Mouse (Mus musculus): ENCODE data around the gene Spryd4. TPM values are rescaled to one million over a fixed set of nuclear protein-coding genes. Genes with fewer than 3 reads are reported as not detected.

Spryd4 gene
- polyA plus RNA-seq, 1 experiment, result 9.4 TPM

- H3K4me3 ChIP-seq (ENCODE audit: low read depth, low read length), result no peak overlapping the region
- WGBS, result 71% methylated on average over 5 of the region's 5 CpGs
- H3K27me3 ChIP-seq (ENCODE audit: control insufficient read depth, insufficient read depth, low read length), result no peaks in the 10 kb centered on the region
- H3K27ac ChIP-seq (ENCODE audit: insufficient read depth, low read depth, low read length), result no peak overlapping the region
- 0 out of 2 replicates have a peak, but pooled peaks cover 2% of the 10 kb centered on the region for H3K4me1 ChIP-seq (ENCODE audit: control insufficient read depth, insufficient read depth, insufficient read length, low read length)
- TF ChIP-seq POLR2A (IDR thresholded peaks at IDR 0.05; ENCODE audit: low read depth, low read length) (no peak), CTCF (IDR thresholded peaks at IDR 0.05; ENCODE audit: extremely low read depth, insufficient read length, insufficient replicate concordance, low read depth, low read length) (no peak)
- H3K36me3 ChIP-seq (ENCODE audit: control insufficient read depth, insufficient read depth, low read length), result no peaks in the 10 kb centered on the region
Observed at GRCm38 (mm10) chr10:128187181-128187605, 24.4 kb downstream of the Spryd4 start.

- WGBS, result 35% methylated on average over 2 of the region's 2 CpGs
- H3K36me3 ChIP-seq (ENCODE audit: control insufficient read depth, insufficient read depth, low read length), result no peaks in the 10 kb centered on the region
- H3K4me3 ChIP-seq (ENCODE audit: low read depth, low read length), result no peak overlapping the region
- no peak overlapping the region for H3K27ac ChIP-seq (ENCODE audit: insufficient read depth, low read depth, low read length)
- no peak for TF ChIP-seq POLR2A (IDR thresholded peaks at IDR 0.05; ENCODE audit: low read depth, low read length)
- TF ChIP-seq CTCF (IDR thresholded peaks at IDR 0.05; ENCODE audit: extremely low read depth, insufficient read length, insufficient replicate concordance, low read depth, low read length), result peak; percentile 81; the same call in 1 of the 2 replicates
- no peaks in the 10 kb centered on the region for H3K4me1 ChIP-seq (ENCODE audit: control insufficient read depth, insufficient read depth, insufficient read length, low read length)
- no peaks in the 10 kb centered on the region for H3K27me3 ChIP-seq (ENCODE audit: control insufficient read depth, insufficient read depth, low read length)
Observed at GRCm38 (mm10) chr10:128185959-128186358, 25.6 kb downstream of the Spryd4 start.

GRCm38 (mm10) chr10:128185277-128185940 lies 26.2 kb downstream of the Spryd4 start:
- no peaks in the 10 kb centered on the region for H3K27me3 ChIP-seq (ENCODE audit: control insufficient read depth, insufficient read depth, low read length)
- no peak for TF ChIP-seq CTCF (IDR thresholded peaks at IDR 0.05; ENCODE audit: extremely low read depth, insufficient read length, insufficient replicate concordance, low read depth, low read length)
- TF ChIP-seq POLR2A (IDR thresholded peaks at IDR 0.05; ENCODE audit: low read depth, low read length), result no peak
- no peaks in the 10 kb centered on the region for H3K4me1 ChIP-seq (ENCODE audit: control insufficient read depth, insufficient read depth, insufficient read length, low read length)
- no peak overlapping the region for H3K27ac ChIP-seq (ENCODE audit: insufficient read depth, low read depth, low read length)
- H3K36me3 ChIP-seq (ENCODE audit: control insufficient read depth, insufficient read depth, low read length), result no peaks in the 10 kb centered on the region
- WGBS, result 71% methylated on average over 6 of the region's 6 CpGs
- H3K4me3 ChIP-seq (ENCODE audit: low read depth, low read length), result no peak overlapping the region

- no peak for TF ChIP-seq POLR2A (IDR thresholded peaks at IDR 0.05; ENCODE audit: low read depth, low read length)
- TF ChIP-seq CTCF (IDR thresholded peaks at IDR 0.05; ENCODE audit: extremely low read depth, insufficient read length, insufficient replicate concordance, low read depth, low read length), result no peak
- Histone ChIP-seq H3K27me3 (ENCODE audit: control insufficient read depth, insufficient read depth, low read length) (no peaks in the 10 kb centered on the region), H3K4me3 (ENCODE audit: low read depth, low read length) (no peak overlapping the region), H3K4me1 (ENCODE audit: control insufficient read depth, insufficient read depth, insufficient read length, low read length) (no peaks in the 10 kb centered on the region), H3K27ac (ENCODE audit: insufficient read depth, low read depth, low read length) (no peak overlapping the region), H3K36me3 (ENCODE audit: control insufficient read depth, insufficient read depth, low read length) (no peaks in the 10 kb centered on the region)
- 87% methylated on average over 2 of the region's 2 CpGs for WGBS
Observed at GRCm38 (mm10) chr10:128184296-128184695, 27.3 kb downstream of the Spryd4 start.

DNA sequence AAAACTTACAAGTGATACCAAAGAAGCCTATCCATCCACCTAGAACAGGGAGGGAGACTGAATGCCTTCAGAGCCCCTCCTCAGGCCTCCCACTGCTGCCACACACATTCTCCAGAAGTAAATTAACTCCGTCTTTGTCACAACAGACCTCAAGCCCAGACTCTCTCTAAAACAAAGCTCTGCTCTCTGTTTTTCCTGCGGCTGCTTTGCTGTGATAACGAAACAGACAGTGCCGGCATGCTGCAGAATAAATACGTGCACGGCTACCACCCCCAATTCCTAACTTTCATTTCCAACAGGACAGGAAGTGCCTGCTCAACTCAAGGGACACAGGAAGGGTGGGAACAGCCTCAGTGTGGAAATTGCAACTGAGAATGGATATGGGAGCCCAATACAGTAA lies 31.6 kb downstream of the Spryd4 start, which contains the start of gene Rbms2:
TSS of gene Rbms2 (minus strand) at position 309 of the 400 bp plus-strand sequence.
- Histone ChIP-seq H3K27me3 (ENCODE audit: control insufficient read depth, insufficient read depth, low read length) (no peaks in the 10 kb centered on the region), H3K27ac (ENCODE audit: insufficient read depth, low read depth, low read length) (peak within 1 kb of the TSS; percentile 56), H3K36me3 (ENCODE audit: control insufficient read depth, insufficient read depth, low read length) (no peaks in the 10 kb centered on the region), H3K4me3 (ENCODE audit: low read depth, low read length) (peak within 1 kb of the TSS; percentile 42), H3K4me1 (ENCODE audit: control insufficient read depth, insufficient read depth, insufficient read length, low read length) (peaks cover 3% of the 10 kb centered on the region; the same call in 1 of the 2 replicates)
- TF ChIP-seq POLR2A (IDR thresholded peaks at IDR 0.05; ENCODE audit: low read depth, low read length) (no peak), CTCF (IDR thresholded peaks at IDR 0.05; ENCODE audit: extremely low read depth, insufficient read length, insufficient replicate concordance, low read depth, low read length) (no peak)
- WGBS, result 6% methylated on average over 6 of the region's 6 CpGs

- H3K27me3 ChIP-seq (ENCODE audit: control insufficient read depth, insufficient read depth, low read length), result no peaks in the 10 kb centered on the region
- H3K36me3 ChIP-seq (ENCODE audit: control insufficient read depth, insufficient read depth, low read length), result no peaks in the 10 kb centered on the region
- H3K4me3 ChIP-seq (ENCODE audit: low read depth, low read length), result no peak overlapping the region
- whole genome bisulfite sequencing, result 80% methylated on average over 4 of the region's 4 CpGs
- peaks cover 3% of the 10 kb centered on the region; the same call in 1 of the 2 replicates for H3K4me1 ChIP-seq (ENCODE audit: control insufficient read depth, insufficient read depth, insufficient read length, low read length)
- no peak overlapping the region for H3K27ac ChIP-seq (ENCODE audit: insufficient read depth, low read depth, low read length)
- TF ChIP-seq CTCF (IDR thresholded peaks at IDR 0.05; ENCODE audit: extremely low read depth, insufficient read length, insufficient replicate concordance, low read depth, low read length), result no peak
- TF ChIP-seq POLR2A (IDR thresholded peaks at IDR 0.05; ENCODE audit: low read depth, low read length), result no peak
Observed at GRCm38 (mm10) chr10:128177316-128177715, 34.3 kb downstream of the Spryd4 start.

GRCm38 (mm10) chr10:128175996-128176755 lies 35.4 kb downstream of the Spryd4 start:
- H3K27ac ChIP-seq (ENCODE audit: insufficient read depth, low read depth, low read length), result peak overlapping the region; percentile 57
- H3K27me3 ChIP-seq (ENCODE audit: control insufficient read depth, insufficient read depth, low read length), result no peaks in the 10 kb centered on the region
- peak overlapping the region; percentile 84 for H3K4me3 ChIP-seq (ENCODE audit: low read depth, low read length)
- H3K4me1 ChIP-seq (ENCODE audit: control insufficient read depth, insufficient read depth, insufficient read length, low read length), result peaks cover 3% of the 10 kb centered on the region; the same call in 1 of the 2 replicates
- under 1% methylated on average over 17 of the region's 17 CpGs for WGBS
- no peaks in the 10 kb centered on the region for H3K36me3 ChIP-seq (ENCODE audit: control insufficient read depth, insufficient read depth, low read length)
- TF ChIP-seq POLR2A (IDR thresholded peaks at IDR 0.05; ENCODE audit: low read depth, low read length) (no peak), CTCF (IDR thresholded peaks at IDR 0.05; ENCODE audit: extremely low read depth, insufficient read length, insufficient replicate concordance, low read depth, low read length) (no peak)
